Mouse (Mus musculus): Measurements from ENCODE around the gene Rapgef4. TPM values are rescaled to one million over a fixed set of nuclear protein-coding genes. Genes with fewer than 3 reads are reported as not detected.
A peak's percentile ranks its signal among the peaks of the same experiment; 100 is the strongest.

The Rapgef4 gene
- total RNA-seq, 2 experiments from 2014 or later: 207 to 220 TPM

GRCm38 (mm10) chr2:72199451-72199850 is 218.4 kb downstream of the Rapgef4 start:
- DNase-seq (ENCODE audit: low spot score in 2 of 2): no peak
- intact Hi-C loops (cut with DNase I): no loop called here

GRCm38 (mm10) chr2:72201506-72201905 is 220.5 kb downstream of the Rapgef4 start:
- intact Hi-C loops (cut with DNase I): loop anchor here (10.0 kb wide), 1 partner anchor 157 kb away; no protein-coding TSS in a partner anchor
- no peak for DNase-seq (ENCODE audit: low spot score in 2 of 2)

GRCm38 (mm10) chr2:72202252-72202651 is 221.2 kb downstream of the Rapgef4 start:
- no peak for DNase-seq (ENCODE audit: low spot score in 2 of 2)
- intact Hi-C loops (cut with DNase I): loop anchor here (10.0 kb wide), 1 partner anchor 157 kb away; no protein-coding TSS in a partner anchor

- DNase-seq (ENCODE audit: low spot score in 2 of 2): peak; percentile 75 to 81
- intact Hi-C loops (cut with DNase I): loop anchor here (10.0 kb wide), 1 partner anchor 159 kb away; no protein-coding TSS in a partner anchor
Observed at GRCm38 (mm10) chr2:72203609-72204008, 222.6 kb downstream of the Rapgef4 start.

DNA sequence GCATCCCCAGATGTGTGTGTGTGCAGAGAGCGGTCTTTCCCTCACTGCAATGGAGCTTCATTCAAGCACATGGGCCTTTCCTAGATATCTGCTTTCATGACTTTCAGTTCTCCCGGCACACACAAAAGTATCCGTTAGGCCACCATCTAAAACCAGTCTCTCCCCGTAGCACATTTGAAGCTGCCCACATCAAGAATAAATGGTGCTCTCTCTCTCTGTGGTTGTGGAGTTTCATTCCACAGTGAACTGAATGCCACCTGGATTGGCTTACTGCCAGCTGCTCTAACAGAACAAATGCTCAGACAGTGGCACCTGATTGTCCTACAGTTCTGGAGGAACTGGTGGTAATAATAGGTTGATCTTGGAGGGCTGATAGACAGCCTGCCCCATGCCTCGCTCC is 224.8 kb downstream of the Rapgef4 start:
- intact Hi-C loops (cut with DNase I): loop anchor here (10.0 kb wide), 1 partner anchor 161 kb away; no protein-coding TSS in a partner anchor
- no peak for DNase-seq (ENCODE audit: low spot score in 2 of 2)

DNA sequence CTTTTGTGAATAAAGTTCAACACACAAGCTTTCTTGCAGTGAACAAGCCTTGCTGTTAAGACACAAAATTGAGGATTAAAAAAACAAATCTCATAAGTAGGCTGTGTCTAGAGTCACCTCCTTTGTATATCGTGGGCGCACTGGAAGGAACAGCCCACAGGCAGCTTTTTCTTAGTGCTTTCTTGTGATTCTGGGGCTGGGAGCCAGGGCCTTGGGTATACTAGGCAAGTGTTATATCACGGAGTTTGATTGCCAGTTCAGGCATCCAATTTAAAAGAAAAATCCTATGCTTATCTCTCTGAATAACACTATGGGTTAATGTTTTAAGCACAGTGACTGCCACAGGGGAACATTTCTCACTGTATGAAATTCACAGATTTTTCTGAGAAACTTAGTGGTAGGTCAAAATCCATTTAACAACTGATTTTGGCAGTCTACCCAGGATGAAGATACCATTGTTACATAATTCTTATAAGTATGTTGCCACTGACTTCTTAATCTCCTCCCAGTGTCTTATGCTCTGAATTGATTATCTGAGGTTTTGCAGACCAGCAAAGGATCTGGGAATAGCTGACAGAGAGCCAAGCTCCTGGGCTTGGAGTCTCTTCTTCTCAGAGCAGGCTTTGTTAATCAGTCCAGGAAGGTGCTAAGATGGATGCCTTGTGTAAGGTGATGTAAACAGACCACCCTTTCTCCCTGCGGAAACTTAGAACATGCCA is 225.6 kb downstream of the Rapgef4 start:
- peak in 1 of 2 experiments; percentile 32 for DNase-seq (ENCODE audit: low spot score in 2 of 2)
- intact Hi-C loops (cut with DNase I): loop anchor here (10.0 kb wide), 1 partner anchor 162 kb away; no protein-coding TSS in a partner anchor

- intact Hi-C loops (cut with DNase I): no loop called here
- DNase-seq (ENCODE audit: low spot score in 2 of 2): no peak
Observed at GRCm38 (mm10) chr2:72217336-72217735, 236.3 kb downstream of the Rapgef4 start.

GRCm38 (mm10) chr2:72219921-72220320 is 238.9 kb downstream of the Rapgef4 start:
- DNase-seq (ENCODE audit: low spot score in 2 of 2): peak; percentile 62 to 65
- intact Hi-C loops (cut with DNase I): loop anchor here (5.0 kb wide), 1 partner anchor 183 kb away; no protein-coding TSS in a partner anchor

DNA sequence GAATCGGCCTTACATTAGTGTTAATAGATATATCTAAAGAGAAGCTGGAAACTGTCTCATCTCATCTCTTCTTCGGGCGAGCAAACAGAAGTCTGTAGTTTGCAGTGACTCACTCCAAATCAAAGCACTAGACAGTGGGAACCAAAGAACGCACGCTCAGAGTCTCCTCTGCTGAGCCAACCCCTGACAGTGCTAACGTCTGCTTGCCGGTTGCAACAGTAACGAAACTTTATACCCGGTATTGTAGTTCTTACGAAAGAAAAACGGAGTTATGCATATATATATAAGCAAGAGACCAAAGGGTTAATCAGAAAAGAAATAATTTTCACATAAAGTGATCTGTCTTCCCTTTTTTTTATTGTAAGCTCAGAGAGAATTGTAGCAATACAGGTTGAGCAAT is 240.2 kb downstream of the Rapgef4 start:
- intact Hi-C loops (cut with DNase I): loop anchor here (5.0 kb wide), 1 partner anchor 184 kb away; no protein-coding TSS in a partner anchor
- DNase-seq (ENCODE audit: low spot score in 2 of 2): no peak

GRCm38 (mm10) chr2:72221706-72222105 is 240.7 kb downstream of the Rapgef4 start:
- intact Hi-C loops (cut with DNase I): loop anchor here (5.0 kb wide), 1 partner anchor 184 kb away; no protein-coding TSS in a partner anchor
- no peak for DNase-seq (ENCODE audit: low spot score in 2 of 2)

DNA sequence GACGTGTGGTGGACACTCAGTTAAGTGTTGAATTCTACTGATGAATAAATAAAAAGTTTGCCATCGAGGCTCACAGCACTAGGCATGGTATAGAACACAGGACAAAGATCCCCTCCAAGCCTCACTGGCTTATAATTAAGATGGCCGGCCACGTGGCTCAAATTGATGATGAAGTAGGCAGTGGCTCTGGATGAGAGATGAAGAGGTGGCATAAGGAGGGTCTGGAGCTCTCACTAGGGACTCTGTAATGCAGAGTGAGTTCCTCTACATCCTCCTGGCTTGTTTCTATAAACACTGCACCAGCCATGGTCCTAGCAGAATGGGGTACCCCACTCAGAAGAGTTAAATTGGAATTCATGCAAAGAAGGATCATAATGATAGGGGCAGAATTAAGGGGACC is 241.2 kb downstream of the Rapgef4 start:
- no peak for DNase-seq (ENCODE audit: low spot score in 2 of 2)
- intact Hi-C loops (cut with DNase I): loop anchor here (5.0 kb wide), 1 partner anchor 185 kb away; no protein-coding TSS in a partner anchor

DNA sequence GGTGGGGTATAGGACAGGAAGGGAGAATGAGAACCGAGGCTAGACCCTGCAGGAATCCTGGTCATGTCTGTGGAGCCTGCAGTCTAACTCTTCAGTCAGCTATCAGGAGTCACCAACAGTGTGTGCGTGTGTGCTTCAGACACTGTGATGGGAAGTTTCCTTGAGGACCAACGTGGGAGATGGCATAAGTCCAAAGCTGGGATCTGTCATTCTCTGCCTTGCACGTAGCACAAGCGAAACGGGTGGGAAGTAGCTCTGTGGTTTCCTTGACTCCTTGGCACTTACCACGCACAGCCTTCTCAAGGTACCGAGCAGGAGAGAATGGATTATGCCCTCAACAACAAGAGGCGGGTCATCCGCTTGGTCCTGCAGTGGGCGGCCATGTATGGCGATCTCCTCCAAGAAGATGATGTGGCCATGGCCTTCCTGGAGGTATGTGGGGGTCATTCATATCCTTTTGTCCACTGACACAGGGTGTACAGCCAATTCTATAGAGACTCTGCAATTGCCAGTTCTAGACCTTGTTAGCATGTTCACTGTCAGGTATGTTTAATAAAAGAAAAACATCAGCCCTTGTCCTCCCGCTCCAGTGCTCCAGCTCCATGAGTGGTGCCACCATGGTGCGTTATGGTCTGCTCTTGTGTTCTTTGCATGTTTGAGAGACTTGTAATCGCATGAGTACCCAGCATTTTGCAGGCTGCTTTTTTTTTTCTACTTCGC is 241.9 kb downstream of the Rapgef4 start:
- intact Hi-C loops (cut with DNase I): loop anchor here (5.0 kb wide), 1 partner anchor 186 kb away; no protein-coding TSS in a partner anchor
- peak in 1 of 2 experiments; percentile 55 for DNase-seq (ENCODE audit: low spot score in 2 of 2)

DNA sequence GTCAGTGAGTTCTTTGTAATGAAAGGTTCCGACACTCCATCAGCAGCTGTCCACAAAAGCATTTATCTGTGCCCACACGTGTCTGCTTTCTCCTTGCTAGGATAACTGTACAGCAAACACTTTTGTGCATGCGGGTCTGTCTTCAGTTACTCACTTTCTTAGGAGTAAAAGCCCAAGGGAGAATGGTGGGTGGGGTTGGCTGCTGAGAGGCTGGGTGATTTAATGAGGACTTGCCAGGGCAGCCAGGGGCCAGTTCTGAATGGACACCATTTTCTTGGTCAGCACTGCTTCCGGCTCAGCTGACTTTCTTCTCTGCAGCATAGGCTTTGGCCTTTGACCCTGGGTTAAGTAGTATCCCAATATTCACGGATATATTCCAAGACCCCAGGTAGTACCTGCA is 242.4 kb downstream of the Rapgef4 start:
- intact Hi-C loops (cut with DNase I): loop anchor here (5.0 kb wide), 1 partner anchor 186 kb away; no protein-coding TSS in a partner anchor
- DNase-seq (ENCODE audit: low spot score in 2 of 2): no peak

GRCm38 (mm10) chr2:72226006-72226405 is 245.0 kb downstream of the Rapgef4 start:
- intact Hi-C loops (cut with DNase I): no loop called here
- DNase-seq (ENCODE audit: low spot score in 2 of 2): no peak

GRCm38 (mm10) chr2:72227416-72227815 is 246.4 kb downstream of the Rapgef4 start:
- DNase-seq (ENCODE audit: low spot score in 2 of 2): no peak
- intact Hi-C loops (cut with DNase I): no loop called here

- intact Hi-C loops (cut with DNase I): no loop called here
- DNase-seq (ENCODE audit: low spot score in 2 of 2): no peak
Observed at GRCm38 (mm10) chr2:72228881-72229280, 247.8 kb downstream of the Rapgef4 start.

DNA sequence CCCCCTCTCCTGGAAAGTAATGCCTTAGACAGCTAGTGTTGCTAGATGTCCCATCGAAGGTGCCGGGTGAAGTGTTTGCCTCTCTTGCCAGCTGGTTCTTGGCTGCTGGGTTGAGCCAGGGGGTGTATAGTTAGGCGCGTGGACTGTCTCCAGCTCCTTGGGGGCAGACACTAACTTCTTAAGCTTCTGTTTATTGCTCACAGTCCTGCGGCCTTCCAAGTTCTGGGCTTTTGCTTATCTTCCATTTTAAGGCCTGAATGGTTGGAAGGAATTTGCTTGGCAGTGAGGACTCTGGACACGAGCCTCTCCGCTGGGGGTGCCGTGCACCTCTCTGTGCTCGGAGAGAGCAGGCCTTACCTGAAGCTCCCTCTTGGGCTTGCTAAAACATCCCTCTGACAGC is 249.5 kb downstream of the Rapgef4 start:
- DNase-seq (ENCODE audit: low spot score in 2 of 2): no peak
- intact Hi-C loops (cut with DNase I): no loop called here

DNA sequence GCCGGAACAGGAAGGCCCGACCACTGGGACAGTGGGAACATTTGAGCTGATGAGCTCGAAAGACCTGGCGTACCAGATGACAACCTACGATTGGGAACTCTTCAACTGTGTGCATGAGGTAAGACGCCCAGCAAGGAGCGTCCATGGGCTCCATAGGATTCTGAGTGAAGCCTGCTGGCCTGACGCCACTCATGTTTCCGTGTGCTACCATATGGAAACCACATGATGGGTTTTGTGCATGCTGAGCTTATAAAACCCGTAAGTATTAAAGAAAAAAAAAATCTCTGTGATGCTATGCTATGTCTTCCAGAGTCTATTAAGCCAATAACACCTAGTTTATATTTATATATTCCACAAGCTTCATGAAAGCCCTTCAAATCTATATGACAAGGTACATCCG is 253.0 kb downstream of the Rapgef4 start:
- DNase-seq (ENCODE audit: low spot score in 2 of 2): no peak
- intact Hi-C loops (cut with DNase I): loop anchor here (2.0 kb wide), 1 partner anchor 159 kb away; no protein-coding TSS in a partner anchor

- DNase-seq (ENCODE audit: low spot score in 2 of 2): peak; percentile 87 to 90
- intact Hi-C loops (cut with DNase I): loop anchor here (2.0 to 5.0 kb wide), 3 partner anchors 158 to 1057 kb away; no protein-coding TSS in a partner anchor
Observed at GRCm38 (mm10) chr2:72234943-72235342, 253.9 kb downstream of the Rapgef4 start.

GRCm38 (mm10) chr2:72235361-72235901 is 254.4 kb downstream of the Rapgef4 start:
- DNase-seq (ENCODE audit: low spot score in 2 of 2): no peak
- intact Hi-C loops (cut with DNase I): loop anchor here (2.0 to 5.0 kb wide), 3 partner anchors 157 to 1057 kb away; no protein-coding TSS in a partner anchor
